Mouse (Mus musculus) ES-E14 (cell line): ENCODE results near the gene Asb16. TPM values are rescaled to one million over a fixed set of nuclear protein-coding genes. Genes with fewer than 3 reads are reported as not detected.

Experiments
- DNase-seq: peaks from one replicate; pipeline ENCODE4 v3.0.0-alpha.2; 2013; ENCODE audit warnings: low read depth, low spot score
- H3K27ac ChIP-seq: 2 replicates; pipeline ENCODE4 v1.5.1; 2012; ENCODE audit warnings: low read depth, mild to moderate bottlenecking, low read length, moderate library complexity, mixed read lengths; ENCODE audit not compliant: poor library complexity, insufficient read depth, severe bottlenecking
- H3K36me3 ChIP-seq: 2 replicates; pipeline ENCODE4 v1.6.1; 2012; ENCODE audit warnings: mild to moderate bottlenecking, low read length, moderate library complexity, mixed read lengths; ENCODE audit not compliant: control insufficient read depth, poor library complexity, insufficient read depth, severe bottlenecking
- H3K4me1 ChIP-seq, 2 experiments: fragments of 150-350 bp in 1 of 2; sonication (generic) in 1 of 2; 2 replicates each; pipeline ENCODE4 v1.6.1; 2012; ENCODE audit warnings: low read length in 2 of 2, mild to moderate bottlenecking in 1 of 2, mixed read lengths in 1 of 2; ENCODE audit not compliant: control insufficient read depth in 2 of 2, insufficient read depth in 2 of 2, poor library complexity in 1 of 2
- H3K4me3 ChIP-seq, 2 experiments: fragments of 150-350 bp in 1 of 2; sonication (generic) in 1 of 2; 2 replicates each; pipeline ENCODE4 v1.5.1; 2012; ENCODE audit warnings: low read length in 2 of 2, low read depth in 1 of 2, mild to moderate bottlenecking in 1 of 2, mixed read lengths in 1 of 2; ENCODE audit not compliant: insufficient read depth in 1 of 2, poor library complexity in 1 of 2, severe bottlenecking in 1 of 2
- H3K9ac ChIP-seq: 2 replicates; pipeline ENCODE4 v1.6.1; 2012; ENCODE audit warnings: low read depth, mild to moderate bottlenecking, low read length, mixed read lengths; ENCODE audit not compliant: poor library complexity, insufficient read depth, severe bottlenecking
- H3K9me3 ChIP-seq: fragments of 150-350 bp; sonication (generic); 2 replicates; pipeline ENCODE4 v1.6.1; 2012; ENCODE audit warnings: low read depth, mild to moderate bottlenecking, low read length; ENCODE audit not compliant: control insufficient read depth, insufficient read depth
- CHD2 ChIP-seq: IDR thresholded peaks from 2 replicates; pipeline ENCODE4 v1.6.1; 2014; ENCODE audit warnings: mild to moderate bottlenecking, low read depth, low read length, inconsistent platforms
- HCFC1 ChIP-seq: IDR thresholded peaks from 2 replicates; pipeline ENCODE4 v1.6.1; 2012; ENCODE audit warnings: low read length, inconsistent platforms, borderline replicate concordance; ENCODE audit not compliant: insufficient read depth
- MAFK ChIP-seq: IDR thresholded peaks from 2 replicates; pipeline ENCODE4 v1.6.1; 2014; ENCODE audit warnings: mild to moderate bottlenecking, low read depth, low read length, inconsistent platforms; ENCODE audit not compliant: insufficient read depth
- ZC3H11A ChIP-seq: IDR thresholded peaks from 2 replicates; pipeline ENCODE4 v1.6.1; 2012; ENCODE audit warnings: low read depth, mild to moderate bottlenecking, inconsistent platforms, low read length, borderline replicate concordance
- ZNF384 ChIP-seq: IDR thresholded peaks from 2 replicates; pipeline ENCODE4 v1.6.1; 2012; ENCODE audit warnings: low read depth, low read length, inconsistent platforms
- in situ Hi-C, 2 experiments: fragments of 600-800 bp; cut with MboI; formaldehyde crosslinking; loops; one replicate each; pipeline ENCODE4 v1.15.1; 2025; ENCODE audit warnings: low sequenced_read_pairs in 2 of 2, inconsistent platforms in 1 of 2; ENCODE audit not compliant: unreplicated experiment in 2 of 2
- total RNA-seq: library from RNA; depleted of rRNA; stranded (reverse); fragments of 300-350 nt; gene quantifications from 2 replicates; pipeline ENCODE4 v1.2.3, GENCODE M21; 2012

The Asb16 gene
- total RNA-seq, 1 experiment = 0.98 TPM

GRCm38 (mm10) chr11:102220451-102220850, 48.1 kb upstream of the Asb16 start:
- TF ChIP-seq HCFC1 = no peak
- TF ChIP-seq MAFK = no peak
- TF ChIP-seq CHD2 = no peak
- no peak for TF ChIP-seq ZC3H11A
- no peak for TF ChIP-seq ZNF384
- peaks cover 7 to 41% of the 10 kb centered on the region in 2 experiments; a peak in 2 of 4 replicates for H3K4me1 ChIP-seq
- H3K9ac ChIP-seq = no peak overlapping the region
- no peaks in the 10 kb centered on the region for H3K9me3 ChIP-seq
- in situ Hi-C loops = no loop called here
- DNase-seq = no peak
- H3K36me3 ChIP-seq = peaks cover 11% of the 10 kb centered on the region; the same call in 1 of the 2 replicates
- no peak overlapping the region for H3K27ac ChIP-seq
- H3K4me3 ChIP-seq = no peak overlapping the region

- Histone ChIP-seq H3K4me1 (peaks cover 7 to 45% of the 10 kb centered on the region in 2 experiments; a peak in 2 of 4 replicates), H3K36me3 (peaks cover 11% of the 10 kb centered on the region; the same call in 1 of the 2 replicates), H3K9me3 (no peaks in the 10 kb centered on the region), H3K27ac (no peak overlapping the region), H3K9ac (no peak overlapping the region), H3K4me3 (no peak overlapping the region)
- in situ Hi-C loops = no loop called here
- DNase-seq = no peak
- TF ChIP-seq ZC3H11A (no peak), ZNF384 (no peak)
These were observed 47.1 kb upstream of the Asb16 start for GRCm38 (mm10) chr11:102221243-102221953.

- TF ChIP-seq ZNF384 = no peak
- TF ChIP-seq HCFC1 = no peak
- no peak for TF ChIP-seq ZC3H11A
- no peak for TF ChIP-seq MAFK
- no peak for TF ChIP-seq CHD2
- in situ Hi-C loops = no loop called here
- Histone ChIP-seq H3K9me3 (no peaks in the 10 kb centered on the region), H3K27ac (no peak overlapping the region), H3K36me3 (peaks cover 11% of the 10 kb centered on the region; the same call in 1 of the 2 replicates), H3K4me1 (peaks cover 7 to 48% of the 10 kb centered on the region in 2 experiments; a peak in 2 of 4 replicates), H3K4me3 (no peak overlapping the region), H3K9ac (no peak overlapping the region)
- DNase-seq = no peak
These were observed 46.6 kb upstream of the Asb16 start for GRCm38 (mm10) chr11:102221954-102222351.

GRCm38 (mm10) chr11:102223166-102223565, 45.4 kb upstream of the Asb16 start:
- DNase-seq = peak; percentile 52
- H3K36me3 ChIP-seq = peaks cover 5% of the 10 kb centered on the region; the same call in 1 of the 2 replicates
- no peaks in the 10 kb centered on the region for H3K9me3 ChIP-seq
- no peak overlapping the region for H3K4me3 ChIP-seq
- TF ChIP-seq ZC3H11A (no peak), MAFK (no peak), HCFC1 (no peak), ZNF384 (no peak), CHD2 (no peak)
- peaks cover 7 to 56% of the 10 kb centered on the region in 2 experiments; a peak in 3 of 4 replicates for H3K4me1 ChIP-seq
- no peak overlapping the region for H3K9ac ChIP-seq
- in situ Hi-C loops = no loop called here
- H3K27ac ChIP-seq = no peak overlapping the region
